Mouse (Mus musculus): Measurements from ENCODE around the gene Sec31b. TPM values are rescaled to one million over a fixed set of nuclear protein-coding genes. Genes with fewer than 3 reads are reported as not detected.

Sec31b gene
- total RNA-seq, 2 experiments from 2014 or later, result 0.11 to 0.34 TPM

- DNase-seq (ENCODE audit: low spot score in 2 of 2), result peak; percentile 21 to 32
These were observed 58.4 kb downstream of the Sec31b start for GRCm38 (mm10) chr19:44487266-44487665.

- DNase-seq (ENCODE audit: low spot score in 2 of 2), result no peak
These were observed 69.1 kb downstream of the Sec31b start for GRCm38 (mm10) chr19:44476541-44476940.

GRCm38 (mm10) chr19:44475268-44475667 is 70.4 kb downstream of the Sec31b start:
- no peak for DNase-seq (ENCODE audit: low spot score in 2 of 2)

GRCm38 (mm10) chr19:44474158-44474557 is 71.5 kb downstream of the Sec31b start:
- peak; percentile 88 to 90 for DNase-seq (ENCODE audit: low spot score in 2 of 2)

Other genes starting within 250 kb of the Sec31b start
- 1 to 10 TPM; 1.5 to 2.8 TPM for gene Scd4, start 212.8 kb downstream of the Sec31b start, total RNA-seq (2021)
- gene Scd1, start 138.0 kb downstream of the Sec31b start, total RNA-seq (2021), result 100 to 1,000 TPM; 106 to 146 TPM
- under 1 TPM; 0.30 to 0.31 TPM for gene Wnt8b, start 52.4 kb downstream of the Sec31b start, total RNA-seq (2021)
- not detected for gene Gm20538, start 7.0 kb upstream of the Sec31b start, total RNA-seq (2021)
- 100 to 1,000 TPM; 371 to 384 TPM for gene Ndufb8, start 9.6 kb upstream of the Sec31b start, total RNA-seq (2021)
- 10 to 100 TPM; 30.2 to 33.1 TPM for gene Hif1an, start 17.0 kb upstream of the Sec31b start, total RNA-seq (2021)
- under 1 TPM; 0.20 to 0.37 TPM for gene Pax2, start 210.2 kb upstream of the Sec31b start, total RNA-seq (2021)